Comparison of ENCODE assay signal across 12 mouse cellular contexts in the genomic region with DNA sequence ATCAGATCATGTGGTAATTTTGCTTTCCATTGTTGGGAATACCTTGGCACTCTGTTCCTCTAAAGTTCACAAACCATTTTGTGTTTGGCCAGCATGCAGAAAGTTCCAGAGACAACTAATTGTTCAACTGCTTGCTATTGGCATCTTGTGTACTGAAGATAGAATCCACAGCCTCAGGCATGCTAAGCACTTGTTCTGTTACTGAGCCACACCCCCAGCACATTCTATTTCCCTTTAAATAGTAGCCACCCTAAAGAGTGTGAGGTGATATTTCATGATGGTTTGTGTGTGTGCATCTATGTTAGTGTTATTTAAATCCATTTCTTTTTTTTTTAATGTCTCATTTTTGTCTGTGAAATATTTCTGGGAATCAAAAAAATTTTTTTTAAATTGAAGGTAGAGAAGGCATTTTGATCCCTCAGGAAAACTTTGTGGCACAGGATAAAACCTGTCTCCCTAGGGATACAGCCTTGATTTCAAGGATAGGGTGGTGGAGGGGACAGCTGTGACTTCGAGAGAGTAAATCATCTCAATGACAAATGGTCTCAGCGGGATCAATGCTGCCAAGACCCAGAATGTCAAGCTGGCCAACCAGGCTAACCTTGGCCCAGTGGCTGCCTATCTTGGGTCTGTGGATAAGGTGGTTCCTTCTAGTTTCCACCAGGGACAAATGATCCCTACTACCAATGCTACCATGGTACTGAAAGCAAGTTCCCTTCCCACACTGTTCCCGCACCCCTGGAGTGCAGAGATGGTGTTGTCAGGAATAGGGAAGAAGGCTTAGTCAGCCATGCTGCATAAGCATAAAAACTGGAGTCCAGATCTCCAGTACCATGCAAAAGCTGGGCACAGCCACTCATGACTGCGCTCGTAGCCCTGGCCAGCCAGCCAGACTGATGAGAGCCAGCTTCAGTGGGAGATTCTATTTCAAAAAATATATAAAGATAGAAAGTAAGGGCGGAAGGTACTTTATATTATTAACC. TPM values are rescaled to one million over a fixed set of nuclear protein-coding genes. Genes with fewer than 3 reads are reported as not detected.
A peak's percentile ranks its signal among the peaks of the same experiment; 100 is the strongest.
DNase-seq lines count a peak whose midpoint lies in the region; ATAC-seq lines count a peak whose summit lies in the region.
"Had no signal": no experiment of that assay in that cellular context is flagged by ENCODE, and none has a peak within 500 bp of the region (broad histone marks: within the 10 kb centered on the region; RNA-seq: fewer than 3 reads in every experiment).

No protein-coding gene starts in this region.

- WGBS in heart, embryonic 10.5 days, result 71% methylated on average over 6 of the region's 6 CpGs
- 78% methylated on average over 6 of the region's 6 CpGs for WGBS in heart, embryonic 11.5 days (ENCODE audit: insufficient replicate concordance)

- peaks cover 50% of the 10 kb centered on the region for H3K36me3 ChIP-seq in heart, embryonic 10.5 days
- 0 out of 2 replicates have a peak, but pooled peaks cover 2% of the 10 kb centered on the region for H3K36me3 ChIP-seq in heart, embryonic 11.5 days (ENCODE audit: control insufficient read depth, insufficient read depth, low read length)

- H3K9ac ChIP-seq in heart, embryonic 11.5 days (ENCODE audit: low read depth, low read length), result no peak overlapping the region

- H3K27ac ChIP-seq in heart, embryonic 10.5 days, result 0 out of 2 replicates have a peak overlapping the region, but pooled peaks have one; percentile 36
- no peak overlapping the region for H3K27ac ChIP-seq in heart, embryonic 11.5 days (ENCODE audit: low read depth, low read length)
- H3K27ac ChIP-seq: left cerebral cortex, adult 2 months had no signal

- peaks cover 17% of the 10 kb centered on the region for H3K4me1 ChIP-seq in heart, embryonic 10.5 days
- H3K4me1 ChIP-seq in heart, embryonic 11.5 days (ENCODE audit: control insufficient read depth, insufficient read depth, low read length), result peaks cover 10% of the 10 kb centered on the region; the same call in 1 of the 2 replicates

- no peak for ATAC-seq in heart, embryonic 11.5 days (replicated peaks; ENCODE audit: insufficient number of reproducible peaks, low FRiP score, low TSS enrichment)
- ATAC-seq in hematopoietic stem cell, adult 5-6 weeks (replicated peaks in 1 of 2; ENCODE audit: insufficient read depth in 1 of 2, low FRiP score in 2 of 2, low TSS enrichment in 1 of 2, low read depth in 1 of 2, poor library complexity in 2 of 2, severe bottlenecking in 2 of 2), result peak; percentile 9 to 25; a peak in 3 of 4 replicates

- H3K4me2 ChIP-seq in heart, embryonic 11.5 days, result no peak overlapping the region

- no peaks in the 10 kb centered on the region for H3K9me3 ChIP-seq in heart, embryonic 10.5 days
- H3K9me3 ChIP-seq in heart, embryonic 11.5 days (replicated peaks; ENCODE audit: control insufficient read depth, low read length), result 0 out of 2 replicates have a peak, but pooled peaks cover 3% of the 10 kb centered on the region
- H3K9me3 ChIP-seq: forebrain, embryonic 10.5 days had no signal

- 0 out of 2 replicates have a peak, but pooled peaks cover 6% of the 10 kb centered on the region for H3K27me3 ChIP-seq in heart, embryonic 10.5 days (ENCODE audit: insufficient read depth, poor library complexity, severe bottlenecking)
- H3K27me3 ChIP-seq in heart, embryonic 11.5 days (ENCODE audit: control insufficient read depth, insufficient read depth, low read length), result no peaks in the 10 kb centered on the region

- no peak overlapping the region for H3K4me3 ChIP-seq in heart, embryonic 10.5 days
- H3K4me3 ChIP-seq in heart, embryonic 11.5 days (ENCODE audit: low read depth, low read length), result no peak overlapping the region
- H3K4me3 ChIP-seq: forebrain, embryonic 10.5 days; left cerebral cortex, adult 2 months had no signal

- DNase-seq in heart, embryonic 10.5 days (ENCODE audit: low spot score), result no peak
- DNase-seq in retina, embryonic 14.5 days (ENCODE audit: low spot score), result peak; percentile 19
- no peak for DNase-seq in retina, postnatal 1 day
- DNase-seq in layer of hippocampus, postnatal 14 days (ENCODE audit: low spot score in 2 of 2), result no peak
- no peak for DNase-seq in left cerebral cortex, adult 18-20 months (ENCODE audit: low spot score in 2 of 2)
- no peak for DNase-seq in natural killer cell, adult 2 months (ENCODE audit: low spot score in 2 of 2)
- DNase-seq: embryo, embryonic 11 days had no signal

RNA-seq across cellular contexts. Expression of a gene that starts 25.6 kb away (rescaled TPM):
- polyA plus RNA-seq in heart, embryonic 10.5 days (2016; fragmentation: Nextera tagmentation; extraction: Ambion mirVana), result 8.3 and 8.9 TPM in 2 replicates
- polyA plus RNA-seq in heart, embryonic 11.5 days (2014; fragmentation: Nextera tagmentation; extraction: Ambion mirVana), result 8.3 and 9.9 TPM in 2 replicates
- total RNA-seq in hematopoietic stem cell, adult 5-6 weeks (2017), result 4.7 and 9.8 TPM in 2 replicates
- total RNA-seq in layer of hippocampus, postnatal 14 days (2021), result 10 to 100 TPM in 1 of 2 experiments, 1 to 10 TPM in 1; 6.1 to 11.2 TPM
- total RNA-seq in left cerebral cortex, adult 18-20 months (2021), result 1 to 10 TPM; 5.6 to 7.5 TPM
- total RNA-seq: monocyte, adult 5-6 weeks had no signal
